Mouse (Mus musculus) induced T-regulatory cell, adult 2 months (primary cell): ENCODE measurements around the gene Heca.
"Not testable (repeated sequence)": the region's sequence is repeated elsewhere in the genome, so short reads cannot be mapped to it uniquely, and the experiment has no call there.

Source experiments
- DNase-seq: peaks from one replicate; pipeline ENCODE4 v3.0.0-alpha.2; 2012; ENCODE audit warnings: low read depth

Gene Heca

DNA sequence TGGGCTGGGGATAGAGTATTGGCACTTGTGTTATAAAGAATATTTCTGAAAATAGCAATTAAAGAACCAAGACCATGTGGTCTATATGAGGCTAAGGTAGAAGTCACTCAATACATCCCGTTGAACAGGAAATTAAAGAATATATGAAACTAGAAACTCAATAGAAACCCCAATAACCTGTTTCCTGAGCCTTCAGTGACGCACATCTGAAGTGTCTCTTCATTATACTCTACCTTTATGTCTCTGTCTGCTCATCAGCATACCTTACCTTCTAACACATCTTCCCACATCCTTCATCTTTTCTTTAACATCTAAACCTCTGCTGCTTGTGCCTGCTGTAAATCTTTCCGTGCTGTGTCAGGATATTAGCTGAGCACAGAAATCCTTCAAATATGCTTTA is 67.8 kb downstream of the Heca start:
- DNase-seq = no peak

DNA sequence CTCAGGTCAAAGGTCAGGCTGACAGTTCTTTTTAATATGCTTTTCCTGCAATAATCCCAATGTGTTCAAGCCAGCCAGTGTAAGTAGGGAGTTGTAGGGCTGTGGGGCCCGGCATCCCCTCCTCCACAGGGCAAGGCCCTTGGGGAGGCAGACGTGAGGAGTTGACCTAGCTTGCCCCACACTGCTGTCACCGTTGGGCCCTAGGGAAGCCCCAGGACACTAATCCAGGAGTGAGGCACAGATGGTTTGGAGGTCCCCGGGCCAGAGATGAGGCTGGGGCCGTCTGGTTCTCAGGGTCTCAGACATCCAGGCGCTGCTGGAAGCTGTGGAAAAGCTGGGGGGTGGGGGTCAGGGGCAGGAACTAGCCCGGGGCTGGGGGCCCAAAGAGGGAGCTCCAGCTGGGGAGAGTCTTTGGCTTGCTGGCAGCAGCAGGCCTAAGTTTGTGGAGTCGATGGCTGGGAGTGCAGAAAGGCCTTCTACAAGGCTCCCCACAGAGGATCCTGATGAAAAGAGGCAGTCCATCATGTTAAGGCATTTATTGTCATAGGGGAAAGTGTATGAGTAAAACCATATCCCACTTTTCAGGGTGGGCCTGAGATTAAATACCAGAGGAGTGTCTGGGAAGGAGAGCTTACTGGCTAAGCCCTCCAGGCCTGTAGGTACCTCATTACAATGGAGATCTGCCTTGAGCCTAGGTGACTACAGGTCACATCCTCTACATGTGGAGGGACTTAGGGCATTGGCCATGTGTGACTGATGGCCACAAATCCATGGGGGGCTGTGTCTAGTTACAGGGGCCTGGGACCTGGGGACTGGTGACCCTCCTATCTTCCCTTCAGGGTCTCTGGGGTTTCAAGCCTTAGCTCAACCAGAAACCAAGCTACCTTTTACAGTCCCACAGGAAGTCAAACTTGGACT is 69.6 kb downstream of the Heca start:
- no peak for DNase-seq

DNA sequence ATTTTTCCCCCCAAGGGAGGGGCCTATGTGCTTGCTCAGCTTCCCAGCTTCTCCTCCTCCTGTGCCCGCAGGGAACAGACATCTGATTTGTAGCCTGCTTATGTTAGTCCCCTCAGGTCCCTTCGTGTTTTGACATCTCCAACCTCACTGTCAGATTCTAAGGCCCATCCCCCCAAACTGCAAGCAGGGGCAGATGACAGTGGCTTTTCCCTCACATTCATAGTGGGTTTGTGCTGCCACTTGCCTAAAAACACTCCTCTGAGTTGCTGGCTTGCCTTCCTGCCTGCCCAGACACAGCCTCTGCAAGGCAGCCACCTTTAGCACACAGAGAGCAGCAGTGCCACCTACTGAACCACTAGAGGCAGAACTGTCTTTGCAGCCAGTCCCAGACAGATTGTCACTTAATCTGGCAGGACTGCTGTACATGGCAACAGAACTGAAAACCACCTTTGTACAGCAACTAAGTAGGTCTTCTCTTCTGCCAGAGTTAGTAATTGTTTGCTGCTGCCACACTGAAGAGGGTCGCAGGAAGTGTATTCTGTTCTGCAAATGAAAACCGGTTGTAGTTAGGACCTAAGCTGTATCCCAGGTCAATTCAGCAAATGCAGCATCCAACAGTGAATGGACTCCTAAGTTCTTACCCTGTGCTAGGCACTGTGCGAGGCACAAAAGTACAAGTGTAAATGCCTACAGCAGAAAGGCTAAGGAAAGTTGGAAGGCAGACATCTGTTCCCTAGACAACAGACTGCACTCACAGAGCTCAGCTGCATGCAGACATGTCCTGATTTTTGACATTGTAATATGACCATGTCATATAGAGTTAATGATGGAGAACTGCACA is 77.8 kb downstream of the Heca start:
- peak; percentile 74 for DNase-seq

DNA sequence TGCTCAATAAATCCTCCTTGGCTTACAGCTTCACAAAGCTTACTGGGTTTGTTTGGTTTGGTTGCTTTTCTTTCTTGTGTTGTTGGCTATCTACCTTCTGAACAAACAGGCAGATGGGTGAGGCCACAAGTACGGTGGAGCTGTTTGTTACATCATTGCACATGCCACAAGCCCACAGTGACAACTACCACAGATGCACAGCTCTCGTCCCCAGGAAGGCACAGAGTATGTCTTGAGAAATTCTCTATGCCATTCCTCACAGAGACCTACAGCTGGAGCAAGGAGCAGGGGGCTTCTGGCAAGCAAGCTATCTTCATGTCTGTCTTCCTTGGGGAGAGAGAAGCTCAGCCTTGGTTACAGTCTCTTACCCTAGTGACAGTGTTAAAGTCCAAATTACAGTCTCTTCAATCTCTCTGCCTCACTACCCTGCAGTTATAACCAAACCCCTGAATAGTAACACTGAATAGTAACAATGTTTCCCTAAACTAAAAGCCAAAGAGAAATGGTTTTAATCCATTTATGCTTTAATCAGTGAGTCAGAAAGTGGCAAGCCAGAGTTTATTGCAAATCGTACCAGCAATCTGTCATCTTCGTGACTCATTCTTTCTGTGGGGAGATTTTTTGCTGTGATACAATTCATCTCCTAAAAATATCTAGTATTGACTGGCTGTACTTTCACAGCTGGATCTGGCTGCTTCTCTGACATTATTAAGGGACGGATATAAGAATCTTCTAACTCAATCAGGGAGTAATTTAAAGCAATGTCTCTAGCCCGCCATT is 87.0 kb downstream of the Heca start:
- peak; percentile 31 for DNase-seq

DNA sequence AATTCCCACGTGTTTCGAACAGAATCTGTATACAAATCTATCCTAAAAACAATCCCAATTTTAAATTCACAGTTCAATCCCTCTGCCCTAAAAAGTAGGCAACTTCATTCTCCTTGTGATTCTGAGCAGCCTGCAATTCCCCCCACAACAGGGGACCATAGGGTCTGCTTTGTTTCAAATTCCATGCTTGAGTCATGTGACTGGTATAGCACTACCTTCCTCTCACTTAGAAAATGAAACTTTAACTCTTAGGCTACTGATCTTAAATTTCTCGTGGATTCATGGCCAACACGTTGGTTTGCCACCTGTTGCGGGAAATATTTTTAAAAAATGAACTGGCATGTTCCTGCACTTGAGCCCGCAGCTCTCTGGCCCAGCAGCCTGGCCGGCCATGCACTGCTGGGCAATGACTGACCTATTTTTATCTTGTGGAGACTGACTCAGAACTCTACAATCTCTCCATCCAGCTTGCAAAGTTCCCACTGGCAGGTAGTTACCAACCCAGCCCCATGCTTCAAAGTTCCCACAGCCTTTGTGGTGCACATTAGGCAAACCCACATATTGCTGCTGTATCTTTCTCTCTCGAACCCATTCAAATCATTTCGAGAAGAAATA is 90.1 kb downstream of the Heca start:
- no peak for DNase-seq

DNA sequence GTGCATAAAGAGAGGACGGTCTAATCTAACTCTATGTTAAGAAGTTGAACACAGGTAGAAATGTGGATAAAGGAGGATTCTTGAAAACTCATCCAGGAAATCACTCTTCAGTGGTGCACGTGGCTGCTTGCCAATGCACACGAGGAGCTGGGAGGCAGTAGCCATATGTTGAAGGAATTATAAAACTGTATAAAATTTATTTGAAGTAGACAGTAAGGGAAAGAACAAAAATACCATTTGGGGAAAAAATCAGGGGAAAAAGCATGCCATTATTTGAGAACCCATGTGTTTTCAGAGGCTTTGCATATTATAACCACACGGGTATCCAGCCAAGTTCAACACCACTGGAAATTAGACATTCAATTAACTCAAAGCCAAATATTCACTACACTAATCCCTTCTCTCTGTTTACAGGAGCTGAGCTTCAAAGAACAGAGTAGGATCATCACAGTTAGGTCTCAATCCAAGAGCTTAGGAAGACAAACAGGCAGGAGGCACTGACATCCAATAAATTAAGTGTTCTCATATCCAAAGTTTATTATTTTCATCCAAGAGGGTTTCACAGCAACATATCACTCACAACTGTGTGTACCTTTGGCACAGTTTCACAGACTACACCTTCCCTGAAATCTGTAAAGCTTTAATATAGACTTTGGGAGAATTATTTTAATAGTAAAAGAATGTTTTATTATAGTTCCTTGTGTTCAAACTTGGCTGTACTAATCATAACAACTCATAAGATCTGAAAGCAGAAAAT is 102.9 kb downstream of the Heca start:
- DNase-seq = no peak

DNA sequence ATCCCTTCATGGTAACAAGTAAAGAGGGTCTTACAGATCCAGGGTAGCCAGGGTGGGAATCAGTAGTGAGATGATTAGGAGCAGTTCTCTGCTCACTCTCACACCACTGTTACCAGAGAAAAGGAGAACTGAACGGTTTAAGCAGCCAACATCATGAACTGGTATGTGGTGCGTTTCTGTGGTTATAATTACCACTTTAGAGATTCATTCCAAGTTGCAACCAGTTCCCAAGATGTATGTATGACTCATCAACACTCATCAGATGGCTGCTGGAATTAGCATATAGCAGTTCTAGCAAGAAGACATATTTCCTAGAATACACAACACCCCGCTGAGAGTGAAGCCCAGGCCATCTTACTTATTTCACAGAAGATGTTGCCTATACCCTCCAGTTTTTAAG is 105.8 kb downstream of the Heca start:
- no peak for DNase-seq

DNA sequence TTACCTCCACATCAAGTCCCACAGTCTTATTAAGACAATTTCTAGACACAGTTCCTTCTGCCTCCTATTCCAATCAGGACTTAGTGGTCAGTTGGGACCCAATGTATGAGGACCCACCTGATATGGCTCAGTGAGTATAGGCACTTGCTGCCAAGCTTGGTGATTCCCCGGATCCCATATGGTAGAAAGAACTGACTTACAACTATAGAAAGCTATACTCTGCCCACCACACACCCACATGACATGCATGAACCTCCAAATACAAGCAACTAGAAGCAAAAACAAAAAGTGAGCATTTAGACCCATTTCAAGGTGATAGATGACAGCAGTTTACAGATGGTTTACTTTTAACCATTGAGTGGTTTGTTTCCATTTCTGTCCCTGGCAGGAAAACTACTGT is 111.6 kb downstream of the Heca start:
- DNase-seq = no peak

DNA sequence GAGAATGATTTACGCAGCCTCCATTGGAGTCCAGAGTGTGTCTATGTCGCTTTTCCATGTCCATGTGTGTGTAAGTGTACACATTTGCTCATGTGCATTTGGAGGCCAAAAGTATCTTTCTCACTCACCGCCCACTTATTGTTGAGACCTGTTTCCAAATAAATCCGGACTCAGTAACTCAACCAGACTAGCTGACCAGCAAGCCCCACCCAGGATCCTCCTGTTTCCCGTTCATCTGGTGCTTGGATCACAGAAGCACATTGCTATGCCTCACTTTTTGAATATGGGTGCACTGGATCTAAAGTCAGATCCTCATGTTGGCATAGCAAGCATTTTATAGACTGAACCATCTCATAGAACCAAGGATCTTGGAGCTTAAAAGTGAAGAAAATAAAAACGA is 112.8 kb downstream of the Heca start:
- no peak for DNase-seq

DNA sequence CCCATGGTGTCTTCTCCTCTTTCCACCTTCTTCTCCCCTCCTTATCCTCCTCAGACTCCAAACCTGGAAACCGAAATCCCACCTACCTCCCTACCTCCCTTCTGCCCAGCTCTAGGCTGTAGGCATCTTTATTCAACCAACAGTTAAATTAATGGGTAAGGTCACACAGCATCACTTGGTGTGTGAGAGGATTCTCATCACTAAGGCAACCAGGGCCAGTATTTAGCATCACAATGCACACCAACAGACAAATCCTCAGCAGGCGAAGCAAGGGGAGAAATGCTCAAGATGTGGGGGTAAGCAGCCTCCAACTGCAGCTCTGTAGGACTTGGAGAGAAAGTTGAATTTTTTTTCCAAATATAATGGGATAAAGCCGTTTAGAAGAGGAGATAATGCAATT is 116.8 kb downstream of the Heca start:
- no peak for DNase-seq

DNA sequence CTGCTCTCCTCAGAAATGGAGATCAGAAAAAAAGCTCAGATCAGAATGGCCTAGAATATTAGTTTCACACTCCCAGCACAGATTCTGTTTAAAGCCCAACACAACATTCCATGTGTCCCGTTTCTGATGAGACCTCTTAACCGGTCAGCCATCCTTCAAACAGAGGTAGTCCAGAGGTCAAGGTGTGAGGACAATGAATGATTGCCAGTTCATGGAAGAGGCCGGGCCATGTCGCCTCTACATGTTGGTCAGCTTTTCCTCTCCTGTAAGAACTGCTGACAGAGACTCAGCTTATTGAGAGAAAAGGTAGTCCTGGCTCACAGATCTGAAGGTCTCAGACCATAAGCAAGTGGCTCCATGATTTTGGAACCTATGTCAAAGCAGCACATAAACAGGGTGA is 118.7 kb downstream of the Heca start:
- DNase-seq = no peak

DNA sequence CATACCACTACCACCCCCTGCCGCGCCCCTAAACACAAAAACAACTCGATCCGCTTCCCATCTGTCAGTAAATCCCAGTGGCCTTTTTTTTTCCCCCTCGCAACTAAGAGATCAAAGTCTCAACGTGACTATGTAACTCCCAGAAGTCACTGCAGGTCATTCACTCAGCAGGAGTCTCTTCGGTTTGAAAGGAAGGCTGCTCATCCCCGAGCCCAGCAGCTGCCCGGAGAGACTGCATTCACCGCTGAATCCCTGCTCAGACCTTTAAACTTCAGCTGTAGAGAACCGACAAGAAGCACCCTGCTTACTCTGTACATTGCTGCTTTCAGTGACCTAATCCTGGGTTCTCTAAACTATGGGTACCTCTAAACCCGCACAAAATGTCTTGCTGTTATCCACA is 120.5 kb downstream of the Heca start:
- DNase-seq = no peak

DNA sequence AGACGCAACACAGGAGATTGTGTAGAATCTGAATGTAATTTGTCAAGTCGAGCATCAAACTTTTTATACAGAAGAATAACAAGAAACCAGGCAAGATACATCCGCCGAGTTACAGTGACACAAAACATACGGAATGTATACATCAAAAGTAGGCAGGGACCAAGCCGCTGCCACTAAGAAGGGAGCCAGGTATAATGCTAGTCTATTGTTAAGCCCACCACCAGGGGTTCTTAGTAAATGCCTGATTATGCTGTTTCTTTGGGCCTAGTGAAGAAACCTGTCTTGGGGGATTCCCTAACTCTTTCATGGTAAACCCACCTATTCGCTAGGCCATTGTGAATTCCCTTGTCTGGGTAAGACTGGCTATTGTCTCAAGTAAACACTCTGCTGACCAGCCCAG is 127.4 kb downstream of the Heca start:
- DNase-seq = not testable (repeated sequence)
